Mouse (Mus musculus) thymus, postnatal 0 days (tissue): ENCODE data around the gene 1500011B03Rik. TPM values are rescaled to one million over a fixed set of nuclear protein-coding genes. Genes with fewer than 3 reads are reported as not detected.
"Not testable (repeated sequence)": the region's sequence is repeated elsewhere in the genome, so short reads cannot be mapped to it uniquely, and the experiment has no call there.

Experiments used
- DNase-seq: peaks from one replicate; pipeline ENCODE4 v3.0.0-alpha.2; 2015; ENCODE audit warnings: low spot score
- polyA plus RNA-seq: library from polyadenylated mRNA; unstranded; fragments of >200 nt; fragmentation: Nextera tagmentation; extraction: Ambion mirVana; gene quantifications from 2 replicates; pipeline ENCODE4 v1.2.1, GENCODE M21; 2015

The 1500011B03Rik gene
- polyA plus RNA-seq = 119 and 139 TPM in 2 replicates

DNA sequence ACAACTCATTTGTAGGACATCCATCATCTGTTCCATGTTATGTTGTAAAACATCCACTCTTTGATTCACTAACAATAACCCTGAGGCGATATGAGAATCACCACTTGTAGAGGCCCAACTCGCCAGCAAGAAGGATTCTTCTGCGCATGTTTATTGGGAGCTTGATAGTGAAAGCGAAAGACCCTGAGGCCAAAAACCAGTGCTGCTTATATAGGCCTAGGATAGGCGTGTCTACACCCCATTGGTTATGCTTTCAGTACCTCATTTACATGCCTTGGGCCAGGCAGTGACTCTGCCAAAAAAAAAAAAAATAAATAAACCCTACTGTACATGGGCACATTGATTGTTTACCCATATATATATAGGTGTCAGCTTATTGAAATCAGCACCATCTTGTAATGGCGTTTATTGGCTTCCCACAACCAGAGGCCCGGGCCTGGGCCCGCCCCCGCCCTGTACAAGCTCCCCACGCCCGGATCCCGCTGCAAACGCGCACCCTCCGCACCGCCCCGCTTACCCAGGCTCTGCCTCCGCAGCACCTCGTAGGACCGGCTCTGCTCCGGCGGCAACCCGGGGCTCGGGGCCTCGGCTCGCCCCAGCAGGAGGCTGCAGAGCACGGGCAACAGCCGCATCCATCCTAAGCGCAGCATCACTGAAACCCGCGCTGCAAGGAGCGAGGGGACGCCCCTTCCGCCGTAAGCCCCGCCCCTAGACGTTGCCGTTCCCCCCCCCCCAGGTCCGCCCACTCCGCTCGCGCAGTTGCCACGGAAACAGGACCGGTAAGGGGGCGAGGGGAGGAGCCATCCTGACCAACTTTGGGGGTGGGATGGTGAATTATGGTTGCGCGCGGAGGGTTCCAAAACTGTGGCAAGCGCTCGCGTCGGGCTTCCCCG, at the start of gene 1500011B03Rik:
1500011B03Rik (minus strand) TSS at position 673 of the 893 bp plus-strand sequence.
- DNase-seq = peak; percentile 86

GRCm38 (mm10) chr5:114865279-114865678, 42.0 kb upstream of the 1500011B03Rik start:
- DNase-seq = no peak

DNA sequence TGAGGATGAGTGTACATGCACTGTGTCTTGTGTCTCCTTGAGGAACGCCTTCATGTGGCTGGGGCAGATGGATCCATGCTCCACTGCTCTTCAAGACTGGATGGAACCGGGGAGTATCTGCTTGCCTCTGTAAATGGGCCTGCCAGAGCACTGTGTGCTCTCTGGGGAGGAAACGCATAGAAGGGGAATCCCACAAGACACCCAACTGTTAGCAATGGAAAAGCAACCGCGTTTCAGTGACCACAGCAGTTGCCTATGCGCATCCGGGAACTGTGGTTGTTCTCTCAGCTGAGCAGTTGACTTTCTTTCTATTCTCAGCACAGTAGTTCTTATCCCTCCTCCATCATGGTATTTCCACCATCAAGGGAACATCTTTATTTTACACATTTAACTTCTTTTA, 41.5 kb upstream of the 1500011B03Rik start:
- DNase-seq = peak; percentile 12

DNA sequence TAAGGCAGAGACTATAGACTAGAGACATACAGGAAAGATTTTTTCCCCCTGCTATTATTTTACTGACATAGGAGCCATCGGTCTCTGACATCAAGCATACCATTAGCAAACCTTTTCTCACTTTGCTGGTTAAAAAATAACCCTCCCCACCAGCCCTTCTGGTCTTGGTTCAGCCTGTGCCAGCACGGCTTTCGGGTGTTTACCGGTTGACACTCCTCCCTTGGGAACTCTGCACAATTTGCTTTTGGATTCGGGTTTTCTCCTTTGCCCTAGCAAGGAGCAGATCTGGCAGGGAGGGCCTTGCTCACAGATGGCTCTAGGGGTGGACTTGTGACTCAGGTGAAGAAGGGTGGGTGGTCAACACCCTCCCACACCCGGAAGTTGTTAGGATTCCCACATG, 38.5 kb upstream of the 1500011B03Rik start:
- DNase-seq = no peak

- peak; percentile 79 for DNase-seq
Measured at GRCm38 (mm10) chr5:114859253-114859652, 36.0 kb upstream of the 1500011B03Rik start.

DNA sequence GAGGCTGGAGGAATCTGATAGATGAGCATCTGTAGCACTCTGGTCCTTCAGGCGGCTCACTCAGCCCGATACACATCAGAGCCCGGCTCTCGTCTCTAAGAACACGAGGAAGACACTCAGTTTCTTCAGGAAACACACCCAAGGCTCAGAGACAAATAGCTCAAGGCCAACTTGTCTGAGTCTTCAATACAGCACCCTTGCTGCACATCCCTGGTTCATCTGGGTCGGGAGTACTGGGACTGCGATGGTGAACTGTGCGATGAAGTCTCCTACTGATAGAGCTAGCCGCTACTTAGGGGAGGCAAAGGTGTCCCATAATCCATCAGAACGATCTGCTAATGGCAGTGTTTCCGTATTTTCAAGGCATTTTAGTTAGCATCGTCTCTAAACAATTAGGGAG, 35.3 kb upstream of the 1500011B03Rik start, which contains the start of gene Gm9936:
Gm9936 (minus strand) TSS at position 101 of the 400 bp plus-strand sequence.
- no peak for DNase-seq

DNA sequence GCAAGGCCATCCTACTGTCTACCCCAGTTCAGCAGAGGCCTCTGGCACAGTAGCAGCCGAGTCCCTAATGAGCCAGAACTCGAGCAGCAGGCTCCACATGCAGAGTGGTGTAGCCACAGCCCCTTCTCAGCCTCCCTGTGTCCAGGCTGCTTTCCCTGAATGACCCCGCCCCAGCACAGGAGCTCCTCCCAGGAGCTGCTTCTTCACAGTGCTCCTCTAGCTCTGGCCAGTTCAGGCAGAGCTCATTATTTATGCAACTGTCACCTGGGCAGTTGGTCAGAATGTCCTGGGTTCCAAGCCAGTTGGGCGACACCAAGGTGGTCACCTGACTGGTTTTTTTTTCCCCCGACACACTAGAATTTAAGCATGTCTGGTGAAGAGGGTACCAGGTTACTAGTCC, 30.1 kb upstream of the 1500011B03Rik start, which contains the start of gene 4930519G04Rik:
4930519G04Rik (plus strand) TSS at position 301 of the 400 bp plus-strand sequence.
- not testable (repeated sequence) for DNase-seq

DNA sequence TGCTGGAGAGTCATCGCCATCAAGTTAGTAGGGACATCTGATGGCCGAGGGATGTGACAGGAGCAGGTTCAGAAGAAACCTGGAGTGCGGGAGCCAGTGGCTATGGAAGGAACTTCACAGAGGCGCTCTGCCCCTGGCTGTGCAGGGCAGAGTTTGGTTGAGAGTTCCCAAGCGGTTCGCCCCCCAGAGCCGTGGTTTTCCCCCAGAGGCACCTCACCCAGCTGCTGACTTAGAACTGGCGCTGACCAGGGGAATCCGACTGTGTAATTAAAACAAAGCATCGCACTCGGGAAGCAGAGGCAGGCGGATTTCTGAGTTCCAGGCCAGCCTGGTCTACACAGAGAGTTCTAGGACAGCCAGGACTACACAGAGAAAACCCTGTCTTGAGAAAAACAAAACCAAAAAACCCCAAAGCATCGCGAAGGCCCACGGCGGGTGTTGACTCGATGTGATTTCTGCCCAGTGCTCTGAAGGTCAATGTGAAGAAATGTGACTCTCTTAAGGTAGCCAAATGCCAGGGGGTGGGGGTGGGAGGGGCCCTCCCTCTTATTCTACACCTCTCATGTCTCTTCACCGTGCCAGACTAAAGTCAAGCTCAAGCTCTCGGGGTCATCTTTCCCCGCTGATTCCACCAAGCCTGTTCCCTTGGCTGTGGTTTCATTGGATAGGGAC, 28.4 kb upstream of the 1500011B03Rik start:
- no peak for DNase-seq

GRCm38 (mm10) chr5:114844371-114844770, 21.1 kb upstream of the 1500011B03Rik start:
- DNase-seq = not testable (repeated sequence)

DNA sequence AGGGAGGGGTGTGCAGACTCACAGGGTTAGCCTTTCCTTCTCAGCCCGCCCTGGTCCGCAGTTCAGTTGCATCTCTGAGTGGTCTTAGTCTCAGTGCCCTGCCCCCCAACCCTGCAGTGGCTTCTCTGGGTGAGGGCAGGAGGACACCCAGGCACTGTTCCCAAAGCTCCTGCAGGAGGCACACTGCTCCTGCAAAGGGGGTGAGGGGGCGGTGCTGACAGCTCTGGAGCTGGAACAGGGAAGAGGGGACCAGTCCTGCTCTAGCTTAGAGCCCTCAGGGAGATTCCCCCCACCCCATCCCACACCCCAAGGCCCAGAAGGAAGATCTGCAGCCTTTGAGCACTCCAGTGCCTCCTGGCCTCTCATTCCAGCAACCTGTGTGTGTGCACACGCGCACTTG, 19.4 kb upstream of the 1500011B03Rik start:
- no peak for DNase-seq

GRCm38 (mm10) chr5:114842155-114842554, 18.9 kb upstream of the 1500011B03Rik start:
- DNase-seq = not testable (repeated sequence)

GRCm38 (mm10) chr5:114840481-114840880, 17.2 kb upstream of the 1500011B03Rik start:
- not testable (repeated sequence) for DNase-seq

- DNase-seq = no peak
Measured at GRCm38 (mm10) chr5:114836886-114837285, 13.6 kb upstream of the 1500011B03Rik start.

GRCm38 (mm10) chr5:114829740-114830139, 6.5 kb upstream of the 1500011B03Rik start:
- DNase-seq = no peak

DNA sequence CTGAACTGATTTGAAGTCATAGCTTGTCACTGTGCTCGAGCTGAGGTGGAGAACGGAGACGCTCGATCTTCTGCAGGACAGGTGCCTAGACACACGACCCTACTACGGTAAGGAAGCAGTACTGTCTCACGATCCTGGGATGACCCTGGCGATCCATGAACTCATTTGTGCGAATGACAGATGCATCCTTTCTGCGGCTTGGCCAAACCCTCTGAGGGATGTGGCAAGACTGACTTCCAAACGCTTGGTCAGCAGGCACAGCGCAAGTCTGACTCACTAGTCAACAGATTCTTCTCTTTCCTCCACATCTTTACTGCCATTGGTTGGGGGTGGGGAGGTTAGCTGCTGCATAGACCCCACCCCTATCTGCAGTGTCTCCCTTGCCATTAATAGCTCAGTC, 4.2 kb upstream of the 1500011B03Rik start:
- DNase-seq = no peak

- peak; percentile 95 for DNase-seq
Measured at GRCm38 (mm10) chr5:114825978-114826691, 2.9 kb upstream of the 1500011B03Rik start.

- DNase-seq = peak; percentile 81
Measured at GRCm38 (mm10) chr5:114824197-114824596, 929 bp upstream of the 1500011B03Rik start.

DNA sequence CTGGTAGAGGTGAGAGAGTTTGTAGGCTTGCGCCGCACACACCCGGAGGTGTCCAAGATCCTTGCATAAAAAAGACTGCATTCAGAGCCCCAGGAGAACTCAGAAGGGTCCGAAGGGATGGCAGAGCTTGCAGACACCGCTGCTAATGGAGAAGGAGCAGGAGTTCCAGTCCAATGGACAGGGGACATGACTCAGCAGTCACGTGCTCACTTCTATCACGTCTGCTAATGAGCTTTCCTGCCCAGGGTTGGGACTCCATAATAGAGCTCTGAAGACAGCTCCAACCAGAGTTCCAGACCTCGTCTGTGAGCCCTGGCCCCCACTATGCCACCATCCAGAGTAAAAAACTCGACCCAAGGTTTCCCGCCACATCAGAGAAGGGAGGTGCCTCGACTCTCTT, 5.1 kb downstream of the 1500011B03Rik start:
- no peak for DNase-seq

DNA sequence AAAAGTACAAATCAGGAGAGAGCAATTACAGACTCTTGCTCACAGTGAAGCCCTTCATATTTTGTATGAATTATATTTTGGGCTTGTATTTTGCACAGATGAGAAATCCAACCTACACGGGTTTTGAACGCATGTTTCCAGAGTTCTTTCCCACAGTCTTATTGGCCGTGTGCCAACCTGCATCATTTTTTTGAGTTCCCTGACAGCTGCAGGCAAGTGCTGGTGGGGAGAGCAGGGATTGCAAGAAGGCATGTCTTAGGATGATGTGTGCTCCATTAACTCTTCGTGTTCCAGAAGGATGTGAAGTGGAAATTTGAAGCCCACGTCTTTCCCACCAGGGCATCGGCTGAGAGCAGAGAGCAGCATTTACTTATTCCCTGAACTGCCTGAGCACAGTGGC, 6.7 kb downstream of the 1500011B03Rik start:
- DNase-seq = no peak

GRCm38 (mm10) chr5:114813525-114814181, 9.6 kb downstream of the 1500011B03Rik start:
- DNase-seq = peak; percentile 90

GRCm38 (mm10) chr5:114809826-114810225, 13.4 kb downstream of the 1500011B03Rik start:
- no peak for DNase-seq
